10 mouse cellular contexts compared by ENCODE assay signal in the genomic region with DNA sequence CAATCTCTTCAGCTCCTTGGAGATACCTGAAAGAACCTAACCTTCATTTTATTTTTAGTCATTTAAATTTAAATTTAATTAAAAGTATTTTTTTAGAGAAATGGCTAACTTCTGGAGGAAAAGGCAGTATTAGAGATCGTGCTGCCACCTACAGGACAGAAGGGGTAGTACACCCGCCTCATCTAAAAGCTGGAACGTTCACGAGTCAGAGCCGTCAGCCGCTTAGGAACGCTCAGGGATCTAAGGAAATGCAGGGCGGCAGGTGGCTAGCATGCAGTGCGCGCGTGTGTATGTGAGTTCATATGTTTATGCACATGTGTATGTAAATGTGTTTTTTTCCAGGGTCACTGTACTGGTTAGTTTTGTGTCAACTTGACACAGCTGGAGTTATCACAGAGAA. TPM values are rescaled to one million over a fixed set of nuclear protein-coding genes. Genes with fewer than 3 reads are reported as not detected.
DNase-seq lines count a peak whose midpoint lies in the region; ATAC-seq and TF ChIP-seq lines count a peak whose summit lies in the region.
"Had no signal": no experiment of that assay in that cellular context is flagged by ENCODE, and none has a peak within 500 bp of the region (broad histone marks: within the 10 kb centered on the region; RNA-seq: fewer than 3 reads in every experiment).

No protein-coding gene starts in this region.

- no peak overlapping the region for H3K27ac ChIP-seq in liver, adult 2 months (replicated peaks; ENCODE audit: insufficient read depth, low read depth, low read length)

- ATAC-seq in neutrophil, adult 5-6 weeks (ENCODE audit: extremely low read depth, insufficient number of reproducible peaks, low FRiP score, poor library complexity, severe bottlenecking) = peak; percentile 44; the same call in 1 of the 2 replicates

- DNase-seq in 416B (ENCODE audit: low read depth) = peak; percentile 62
- peak; percentile 72 for DNase-seq in MN1 (ENCODE audit: low spot score)
- peak; percentile 69 for DNase-seq in cerebellum, adult 9-11 months
- peak; percentile 48 to 76 for DNase-seq in frontal cortex, postnatal 14 days (ENCODE audit: low spot score in 2 of 2)
- peak; percentile 36 to 74 for DNase-seq in kidney, adult 8-10 months
- peak; percentile 30 for DNase-seq in liver, adult 2 months (ENCODE audit: extremely low read depth, low read depth, low spot score)
- peak; percentile 60 for DNase-seq in thymus, postnatal 25 days

- H3K36me3 ChIP-seq in liver, adult 2 months (ENCODE audit: control insufficient read depth, insufficient read depth, low read length) = no peaks in the 10 kb centered on the region

- H3K4me3 ChIP-seq in liver, adult 2 months (ENCODE audit: insufficient read depth, low read depth, low read length) = no peak overlapping the region

- peak; percentile 78 for TF ChIP-seq CTCF in liver, adult 2 months (IDR thresholded peaks at IDR 0.05; ENCODE audit: low read depth, low read length)

- 10% methylated on average over 11 of the region's 11 CpGs for WGBS in liver, adult 2 months

- no peak overlapping the region for H3K9ac ChIP-seq in liver, adult 2 months (ENCODE audit: low read depth, low read length)

- no peaks in the 10 kb centered on the region for H3K79me2 ChIP-seq in liver, adult 2 months (ENCODE audit: control insufficient read depth, insufficient read depth, low read length)

- no peaks in the 10 kb centered on the region for H3K27me3 ChIP-seq in liver, adult 2 months (ENCODE audit: control insufficient read depth, insufficient read depth, low read length)

- no peaks in the 10 kb centered on the region for H3K4me1 ChIP-seq in liver, adult 2 months (ENCODE audit: control insufficient read depth, insufficient read depth, low read length)

- no peak for TF ChIP-seq POLR2A in liver, adult 2 months (IDR thresholded peaks at IDR 0.05; ENCODE audit: extremely low read depth, insufficient read depth, low read length)

RNA-seq across cellular contexts. Expression of a gene that starts 16.3 kb away (rescaled TPM):
- not detected in 2 replicates for total RNA-seq in liver, adult 2 months (2014; rRNA removed)
- not detected in 2 replicates for polyA plus RNA-seq in liver, adult 2 months (2012; rRNA removed)
- not detected in 2 replicates for total RNA-seq in neutrophil, adult 5-6 weeks (2017)
- total RNA-seq: gastrocnemius, postnatal 4 days had no signal
- polyA plus RNA-seq: stomach, embryonic 16.5 days had no signal
